Mouse (Mus musculus): ENCODE data around the gene Cep131.

Cep131 gene

GRCm38 (mm10) chr11:120026941-120027340, 59.7 kb downstream of the Cep131 start:
- DNase-seq (ENCODE audit: low spot score in 2 of 2): no peak

GRCm38 (mm10) chr11:120022841-120023240, 63.8 kb downstream of the Cep131 start:
- DNase-seq (ENCODE audit: low spot score in 2 of 2): no peak

- DNase-seq (ENCODE audit: low spot score in 2 of 2): no peak
These were observed 64.4 kb downstream of the Cep131 start for GRCm38 (mm10) chr11:120022216-120022615.

GRCm38 (mm10) chr11:120021367-120021766, 65.3 kb downstream of the Cep131 start:
- DNase-seq (ENCODE audit: low spot score in 2 of 2): no peak

GRCm38 (mm10) chr11:120019542-120020440, 66.8 kb downstream of the Cep131 start:
- no peak for DNase-seq (ENCODE audit: low spot score in 2 of 2)

- no peak for DNase-seq (ENCODE audit: low spot score in 2 of 2)
These were observed 69.6 kb downstream of the Cep131 start for GRCm38 (mm10) chr11:120017011-120017410.

- no peak for DNase-seq (ENCODE audit: low spot score in 2 of 2)
These were observed 71.9 kb downstream of the Cep131 start for GRCm38 (mm10) chr11:120014758-120015157.

All from spleen, postnatal 36 days (tissue).